Mouse (Mus musculus) layer of hippocampus, adult 8-10 months (tissue): ENCODE measurements around the gene Olfr554. TPM values are rescaled to one million over a fixed set of nuclear protein-coding genes. Genes with fewer than 3 reads are reported as not detected.
"Not testable (repeated sequence)": the region's sequence is repeated elsewhere in the genome, so short reads cannot be mapped to it uniquely, and the experiment has no call there.

Experiments
- DNase-seq, 2 experiments: peaks; one replicate each; pipeline ENCODE4 v3.0.0; 2022; ENCODE audit warnings: low spot score in 2 of 2
- total RNA-seq, 4 experiments: library from RNA; stranded (reverse); gene quantifications; 2 replicates each; pipeline ENCODE4 v1.2.4; 2022

Olfr554 gene
- total RNA-seq = under 1 TPM in 1 of 4 experiments, not detected in 3; 0.24 TPM

GRCm38 (mm10) chr7:102638132-102638531 lies at the start of gene Olfr554:
Olfr554 (plus strand) TSS chr7:102638432.
- DNase-seq = no peak

GRCm38 (mm10) chr7:102591786-102592185 lies 46.4 kb upstream of the Olfr554 start, which contains the start of gene Olfr551:
Olfr551 (minus strand) TSS chr7:102591886.
- no peak for DNase-seq

DNA sequence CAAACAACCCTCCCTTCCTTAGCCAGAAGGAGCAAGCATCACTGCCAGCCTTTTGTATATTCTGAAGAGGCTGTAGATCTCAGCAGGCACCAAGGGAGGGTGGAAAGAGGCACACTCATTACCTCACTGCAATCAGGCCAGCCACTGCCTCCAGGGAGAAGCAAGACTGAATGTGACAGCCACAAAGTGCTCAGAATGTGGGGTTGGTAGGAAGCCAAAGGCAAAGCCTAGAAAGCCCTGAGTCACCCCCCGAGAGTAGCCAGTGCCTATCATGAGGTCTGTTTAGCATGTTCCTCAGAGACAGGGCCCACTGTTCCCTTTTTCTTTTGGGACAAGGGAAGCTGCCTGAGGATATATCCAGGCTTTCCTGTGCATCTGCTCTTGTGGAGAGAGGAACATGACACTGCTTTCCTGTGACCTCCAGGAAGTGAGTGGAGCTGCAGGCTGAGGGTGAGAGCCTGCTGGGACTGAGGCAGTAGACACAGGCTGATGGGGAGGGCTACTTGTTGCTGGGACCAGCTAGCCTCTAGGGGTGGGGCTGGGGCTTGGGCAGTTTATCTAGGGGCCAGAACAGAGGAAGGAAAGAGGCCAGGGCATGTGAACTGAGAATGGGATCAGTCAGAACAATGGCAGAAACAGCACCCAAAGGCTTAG lies 40.7 kb upstream of the Olfr554 start, which contains the start of gene Olfr552:
TSS of gene Olfr552 (plus strand) at position 393 of the 654 bp plus-strand sequence.
- no peak for DNase-seq

DNA sequence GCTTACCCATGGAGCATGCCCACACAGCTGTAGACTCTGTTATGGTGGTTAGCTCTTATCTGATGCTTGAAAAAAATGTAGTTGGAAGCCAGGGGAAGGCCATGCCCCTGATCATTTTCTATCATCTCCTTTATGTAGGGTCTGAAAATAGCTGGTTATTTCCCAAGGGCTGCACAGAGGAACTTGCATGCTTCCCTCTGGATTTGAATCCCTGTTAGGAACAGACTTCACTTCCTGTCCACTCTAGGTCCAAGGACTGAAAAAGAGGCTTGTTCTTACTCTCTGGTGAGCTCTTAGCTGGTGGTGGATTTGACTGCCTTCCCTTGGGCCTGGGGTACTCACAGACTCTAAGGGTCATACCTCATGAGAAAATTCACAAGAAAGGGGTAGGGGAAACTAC lies 20.1 kb upstream of the Olfr554 start, which contains the start of gene Olfr553:
TSS of gene Olfr553 (minus strand) at position 101 of the 400 bp plus-strand sequence.
- DNase-seq = no peak

- no peak for DNase-seq
Measured at GRCm38 (mm10) chr7:102619608-102620007, 18.6 kb upstream of the Olfr554 start.

DNA sequence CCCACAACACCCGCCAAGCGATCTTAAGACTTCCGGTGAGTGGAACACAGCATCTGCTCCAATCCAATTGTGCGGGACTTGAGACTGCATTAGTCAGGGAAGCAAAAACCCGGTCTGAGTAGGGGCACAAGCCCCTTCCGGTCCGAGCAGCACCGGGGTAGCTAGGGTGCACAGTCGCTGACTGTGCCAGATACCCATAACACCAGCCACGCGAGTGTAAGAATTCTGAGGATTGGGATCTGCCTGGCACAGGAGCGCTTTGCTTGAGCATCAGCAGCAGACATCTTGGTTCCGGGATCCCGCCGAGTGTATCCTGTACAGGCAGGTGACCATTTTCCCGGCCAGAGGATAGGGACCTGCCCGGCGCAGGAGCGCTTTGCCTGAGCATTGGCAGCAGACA lies 17.9 kb upstream of the Olfr554 start:
- DNase-seq = not testable (repeated sequence)

DNA sequence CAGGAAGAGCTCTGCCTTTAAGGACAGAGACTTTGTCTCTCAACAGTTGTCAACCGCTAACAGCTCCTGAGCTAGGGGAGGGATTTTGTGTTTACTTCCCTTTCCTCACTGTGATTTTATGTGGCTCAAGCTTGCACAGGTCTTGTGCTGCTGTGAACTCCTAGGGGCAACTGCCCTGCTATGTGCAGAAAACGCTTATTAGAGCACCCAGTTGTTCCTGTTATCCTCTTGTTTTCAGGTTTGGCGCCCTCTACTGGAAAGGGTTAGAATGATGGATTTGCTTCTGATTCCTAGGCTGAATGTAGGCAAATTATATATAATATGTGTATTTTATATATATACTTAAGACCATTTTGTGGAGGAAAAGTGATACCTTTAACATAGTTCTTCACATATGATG lies 1.6 kb upstream of the Olfr554 start:
- peak in 1 of 2 experiments; percentile 19 for DNase-seq

DNA sequence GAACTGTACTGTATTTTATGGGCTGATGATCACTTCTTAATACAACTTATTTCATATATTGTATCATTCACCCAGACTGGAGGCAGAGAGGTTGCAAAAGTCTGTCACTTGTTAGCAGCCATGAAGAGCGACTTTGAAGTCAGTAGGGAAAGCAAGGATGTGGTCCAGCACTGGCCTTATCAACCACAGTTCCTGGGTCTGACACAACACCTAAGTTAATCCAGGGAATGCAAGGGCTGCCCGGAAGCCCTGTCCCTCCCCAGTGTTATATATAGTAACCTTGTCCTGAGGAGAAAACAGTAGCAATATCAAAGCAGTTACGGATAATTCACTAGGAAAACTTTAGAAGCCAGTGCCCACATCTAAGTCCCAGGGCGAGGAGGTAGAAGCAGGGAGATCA lies 6.7 kb downstream of the Olfr554 start:
- not testable (repeated sequence) for DNase-seq

DNA sequence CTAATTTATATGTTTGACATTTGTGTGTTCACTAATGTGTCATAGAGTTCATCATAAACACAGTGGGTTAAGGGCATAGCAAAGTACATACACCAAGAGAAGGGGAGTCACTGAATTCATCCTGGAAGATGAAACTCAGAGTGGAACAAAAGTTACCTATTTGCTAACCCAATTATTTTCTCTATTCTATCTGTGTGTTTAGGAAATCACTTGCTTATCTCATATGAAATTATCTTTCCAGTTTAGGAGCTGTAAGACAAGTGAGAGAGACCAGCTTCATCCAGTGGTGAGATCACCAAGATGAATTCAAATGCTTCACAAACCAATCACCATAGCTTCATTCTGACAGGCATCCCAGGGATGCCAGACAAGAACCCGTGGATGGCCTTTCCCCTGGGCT lies 20.3 kb downstream of the Olfr554 start, which contains the start of gene Olfr555:
TSS of gene Olfr555 (plus strand) at position 301 of the 400 bp plus-strand sequence.
- no peak for DNase-seq

DNA sequence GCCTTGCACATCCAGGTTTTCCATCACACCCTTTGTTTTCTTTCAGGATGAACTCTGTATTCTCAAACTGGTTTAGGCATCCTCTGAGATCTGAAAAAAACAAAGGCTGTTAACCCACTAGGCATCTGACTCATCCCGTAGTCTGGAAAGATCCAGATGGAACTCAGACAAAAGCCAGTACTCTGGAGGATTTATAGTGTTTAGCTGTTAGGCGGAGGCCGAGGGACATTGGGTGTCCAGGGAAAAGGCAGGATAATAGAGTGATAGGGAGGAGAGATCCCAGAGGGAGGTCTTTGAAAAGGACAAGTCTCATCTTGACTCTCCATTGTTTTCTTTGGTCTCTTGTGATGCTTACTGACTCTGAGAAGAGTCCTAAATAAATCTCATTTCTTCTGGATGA lies 26.4 kb downstream of the Olfr554 start, which contains the start of gene Olfr556:
TSS of gene Olfr556 (plus strand) at position 301 of the 400 bp plus-strand sequence.
- no peak for DNase-seq

DNA sequence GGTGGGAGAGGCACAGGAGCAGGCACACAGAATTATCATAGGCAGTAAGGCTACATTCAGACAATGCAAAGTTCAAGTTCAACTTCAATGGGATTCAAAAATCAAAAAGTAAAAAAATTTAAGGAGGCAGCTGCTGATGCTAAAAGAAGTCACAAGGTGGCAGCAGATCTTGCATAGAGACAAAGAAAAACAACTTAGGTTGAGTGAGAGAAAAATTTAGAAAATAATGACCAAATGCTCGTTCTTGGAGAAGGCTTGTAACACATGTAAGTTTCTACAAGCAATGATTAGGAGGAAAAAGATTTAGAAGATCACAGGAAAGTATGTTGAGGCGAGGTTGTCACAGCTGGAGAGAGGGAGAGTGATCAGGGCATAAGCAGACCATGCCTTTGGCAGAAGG lies 27.1 kb downstream of the Olfr554 start:
- DNase-seq = no peak

DNA sequence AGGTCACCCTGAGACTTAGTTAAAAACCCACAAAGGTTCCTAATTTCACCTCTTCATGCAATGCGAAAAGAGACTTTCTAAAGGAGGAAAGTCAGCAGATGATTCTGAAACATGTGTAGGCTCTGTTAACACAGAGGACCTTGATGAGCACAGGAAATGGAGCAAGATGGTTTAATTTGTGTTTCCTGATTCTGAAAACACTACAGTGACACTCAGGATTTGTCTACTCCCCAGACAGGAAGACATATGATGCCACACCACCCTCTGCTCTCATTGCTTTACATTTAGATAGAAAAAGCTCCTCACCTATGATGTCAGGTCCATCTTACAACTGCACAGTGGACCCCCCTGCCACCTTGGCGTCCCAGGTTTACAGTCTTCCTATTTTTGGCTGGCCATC lies 38.0 kb downstream of the Olfr554 start:
- no peak for DNase-seq

- DNase-seq = no peak
Measured at GRCm38 (mm10) chr7:102681916-102682315, 43.7 kb downstream of the Olfr554 start.

DNA sequence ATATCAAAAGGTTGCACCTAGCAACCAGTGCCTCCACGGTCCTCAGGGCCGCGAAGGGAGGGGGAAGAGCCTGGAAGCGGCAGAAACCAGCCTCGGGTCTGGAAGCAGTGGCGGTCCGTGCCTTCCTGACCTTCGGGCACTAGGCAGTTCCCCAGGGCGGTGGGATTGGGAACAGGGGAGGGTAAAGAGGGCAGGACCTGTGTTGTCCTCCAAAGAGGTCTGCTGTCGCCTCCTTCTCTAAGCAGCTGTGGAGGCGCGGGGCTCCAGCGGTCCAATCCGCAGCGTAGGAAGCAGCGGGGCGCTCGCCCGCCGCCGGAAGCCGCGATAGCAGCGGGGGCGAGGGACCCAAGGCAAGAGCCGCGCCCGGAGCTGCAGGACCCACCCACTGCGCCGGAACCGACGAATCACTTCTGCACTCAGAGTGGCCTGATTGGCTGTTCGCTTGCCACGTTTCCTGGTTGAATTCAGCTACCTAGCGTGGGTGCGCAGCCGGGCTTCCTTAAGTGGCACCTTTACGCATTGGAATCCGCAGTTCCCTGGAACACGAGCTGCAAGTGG lies 48.8 kb downstream of the Olfr554 start, which contains the start of gene Trim68:
TSS of gene Trim68 (minus strand) at position 384 of the 558 bp plus-strand sequence.
- peak; percentile 85 for DNase-seq

Other genes starting within 250 kb of the Olfr554 start
- 10 to 100 TPM; 10.7 to 12.0 (median 11.5) TPM for gene Rrm1, start 196.7 kb upstream of the Olfr554 start, total RNA-seq
- gene Olfr543, start 156.8 kb upstream of the Olfr554 start, total RNA-seq = not detected
- gene Olfr544, start 150.1 kb upstream of the Olfr554 start, total RNA-seq = not detected
- gene Olfr545, start 138.9 kb upstream of the Olfr554 start, total RNA-seq = not detected
- gene Olfr547, start 103.7 kb upstream of the Olfr554 start, total RNA-seq = not detected
- not detected for gene Olfr548-ps1, start 97.5 kb upstream of the Olfr554 start, total RNA-seq
- gene Olfr549, start 88.6 kb upstream of the Olfr554 start, total RNA-seq = not detected
- 1 to 10 TPM; 3.5 to 5.9 (median 4.8) TPM for gene Trim21, start 72.9 kb upstream of the Olfr554 start, total RNA-seq
- gene Olfr550, start 67.0 kb upstream of the Olfr554 start, total RNA-seq = 1 to 10 TPM; 1.3 to 3.4 (median 2.2) TPM
- not detected for gene Olfr551, start 46.5 kb upstream of the Olfr554 start, total RNA-seq
- gene Olfr552, start 40.7 kb upstream of the Olfr554 start, total RNA-seq = under 1 TPM; 0.14 to 0.33 (median 0.18) TPM
- not detected for gene Olfr553, start 20.2 kb upstream of the Olfr554 start, total RNA-seq
- gene Olfr555, start 20.4 kb downstream of the Olfr554 start, total RNA-seq = not detected
- gene Olfr556, start 26.5 kb downstream of the Olfr554 start, total RNA-seq = under 1 TPM in 1 of 4 experiments, not detected in 3; 0.19 TPM
- gene Trim68, start 48.9 kb downstream of the Olfr554 start, total RNA-seq = 1 to 10 TPM; 6.8 to 8.6 (median 8.0) TPM
- under 1 TPM; 0.12 to 0.85 (median 0.17) TPM for gene Olfr557, start 57.5 kb downstream of the Olfr554 start, total RNA-seq
- under 1 TPM; 0.31 to 0.49 (median 0.39) TPM for gene Olfr558, start 63.8 kb downstream of the Olfr554 start, total RNA-seq
- not detected for gene Olfr33, start 80.6 kb downstream of the Olfr554 start, total RNA-seq
- gene Olfr559, start 89.1 kb downstream of the Olfr554 start, total RNA-seq = not detected
- gene Olfr560, start 120.9 kb downstream of the Olfr554 start, total RNA-seq = not detected
- under 1 TPM in 3 of 4 experiments, not detected in 1; 0.13 to 0.37 (median 0.16) TPM for gene Olfr78, start 121.0 kb downstream of the Olfr554 start, total RNA-seq
- gene Olfr561, start 132.8 kb downstream of the Olfr554 start, total RNA-seq = not detected
- gene Olfr564, start 165.0 kb downstream of the Olfr554 start, total RNA-seq = under 1 TPM in 3 of 4 experiments, not detected in 1; 0.40 to 0.68 (median 0.51) TPM
- not detected for gene Olfr566, start 220.3 kb downstream of the Olfr554 start, total RNA-seq
- gene Olfr568, start 238.7 kb downstream of the Olfr554 start, total RNA-seq = not detected